Mouse (Mus musculus): ENCODE data around the gene Fbxl7. TPM values are rescaled to one million over a fixed set of nuclear protein-coding genes. Genes with fewer than 3 reads are reported as not detected.

Gene Fbxl7
- polyA plus RNA-seq, 1 experiment from 2014 or later: 9.3 TPM

DNA sequence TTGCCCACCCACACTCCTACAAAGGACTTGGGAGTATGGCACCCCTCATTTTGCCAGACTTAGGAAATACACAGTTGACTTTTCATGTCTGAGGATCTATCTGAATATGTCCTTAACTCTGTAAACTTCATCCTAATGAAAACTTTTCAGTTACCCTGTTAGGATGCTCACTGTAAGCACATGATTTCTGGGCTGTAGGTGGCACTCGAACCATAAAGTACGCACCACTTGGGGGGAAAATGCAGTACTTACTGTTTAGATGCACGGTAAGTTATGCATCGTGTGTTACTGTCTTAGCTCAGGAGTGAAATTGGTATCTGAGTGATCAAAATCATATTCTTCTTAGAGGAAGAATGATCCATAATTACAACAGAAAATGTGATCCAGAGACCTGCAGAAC, 252.8 kb downstream of the Fbxl7 start:
- DNase-seq (ENCODE audit: low spot score) (no peak), ATAC-seq (replicated peaks; ENCODE audit: low FRiP score) (no peak)
- Histone ChIP-seq H3K9ac (ENCODE audit: low read depth, low read length) (no peak overlapping the region), H3K9me3 (ENCODE audit: control insufficient read depth, low read length) (no peaks in the 10 kb centered on the region), H3K4me1 (replicated peaks; ENCODE audit: control insufficient read depth, insufficient read depth, low read length) (no peaks in the 10 kb centered on the region), H3K4me3 (ENCODE audit: low read depth, low read length) (no peak overlapping the region), H3K4me2 (no peak overlapping the region), H3K36me3 (ENCODE audit: control insufficient read depth, insufficient read depth, low read length) (no peaks in the 10 kb centered on the region), H3K27ac (ENCODE audit: low read depth, low read length) (no peak overlapping the region), H3K27me3 (replicated peaks; ENCODE audit: control insufficient read depth, insufficient read depth, low read length) (no peaks in the 10 kb centered on the region)
- 82% methylated on average over 4 of the region's 4 CpGs for WGBS

DNA sequence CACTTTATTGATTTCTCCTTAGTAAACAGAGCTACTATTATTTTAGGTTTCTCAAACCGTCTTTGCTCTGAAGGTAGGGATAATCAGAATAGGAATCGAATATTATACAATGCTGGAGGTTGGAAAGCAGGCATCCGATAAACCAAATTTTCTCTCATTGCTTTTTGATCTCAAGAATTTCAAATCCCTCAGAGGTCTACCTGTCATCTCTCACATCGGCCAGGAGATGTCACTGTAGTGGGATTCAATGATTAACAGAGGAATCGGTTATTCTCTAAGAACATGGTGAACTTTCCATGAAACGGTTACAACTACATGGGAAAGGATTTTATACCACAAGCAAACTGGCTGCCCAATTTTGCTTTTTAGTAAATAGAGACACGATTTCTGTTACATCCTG, 255.7 kb downstream of the Fbxl7 start:
- H3K4me1 ChIP-seq (replicated peaks; ENCODE audit: control insufficient read depth, insufficient read depth, low read length): no peaks in the 10 kb centered on the region
- H3K36me3 ChIP-seq (ENCODE audit: control insufficient read depth, insufficient read depth, low read length): no peaks in the 10 kb centered on the region
- no peak overlapping the region for H3K4me2 ChIP-seq
- no peak for ATAC-seq (replicated peaks; ENCODE audit: low FRiP score)
- H3K27me3 ChIP-seq (replicated peaks; ENCODE audit: control insufficient read depth, insufficient read depth, low read length): no peaks in the 10 kb centered on the region
- no peaks in the 10 kb centered on the region for H3K9me3 ChIP-seq (ENCODE audit: control insufficient read depth, low read length)
- no peak for DNase-seq (ENCODE audit: low spot score)
- no peak overlapping the region for H3K4me3 ChIP-seq (ENCODE audit: low read depth, low read length)
- H3K27ac ChIP-seq (ENCODE audit: low read depth, low read length): no peak overlapping the region
- no peak overlapping the region for H3K9ac ChIP-seq (ENCODE audit: low read depth, low read length)
- WGBS: 66% methylated on average over 7 of the region's 7 CpGs

- Histone ChIP-seq H3K27me3 (replicated peaks; ENCODE audit: control insufficient read depth, insufficient read depth, low read length) (no peaks in the 10 kb centered on the region), H3K4me2 (no peak overlapping the region), H3K4me3 (ENCODE audit: low read depth, low read length) (no peak overlapping the region), H3K9me3 (ENCODE audit: control insufficient read depth, low read length) (no peaks in the 10 kb centered on the region), H3K4me1 (replicated peaks; ENCODE audit: control insufficient read depth, insufficient read depth, low read length) (no peaks in the 10 kb centered on the region), H3K27ac (ENCODE audit: low read depth, low read length) (no peak overlapping the region), H3K9ac (ENCODE audit: low read depth, low read length) (no peak overlapping the region), H3K36me3 (ENCODE audit: control insufficient read depth, insufficient read depth, low read length) (no peaks in the 10 kb centered on the region)
- no peak for DNase-seq (ENCODE audit: low spot score)
- no peak for ATAC-seq (replicated peaks; ENCODE audit: low FRiP score)
- WGBS: 90% methylated on average over 5 of the region's 5 CpGs
These were observed 259.8 kb downstream of the Fbxl7 start for GRCm38 (mm10) chr15:26635591-26635990.

DNA sequence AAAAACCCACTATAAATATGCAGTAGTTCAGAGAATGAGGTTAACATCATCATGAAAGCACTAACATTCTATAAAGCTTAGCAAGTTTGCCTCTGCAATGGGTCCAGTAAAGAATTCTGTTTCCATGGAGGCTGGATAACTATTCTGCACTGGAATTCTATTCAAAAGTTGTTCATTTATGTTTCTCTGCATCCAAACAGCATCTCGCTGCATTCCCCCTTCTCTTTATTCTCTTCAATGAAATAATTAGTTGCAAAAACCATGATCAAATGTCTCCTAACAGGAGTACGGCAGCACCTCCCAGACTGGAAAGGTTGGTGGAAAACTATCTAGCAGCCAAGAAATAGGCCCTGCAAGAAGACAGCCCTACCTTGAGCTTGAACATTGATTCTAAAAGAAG, 267.2 kb downstream of the Fbxl7 start:
- Histone ChIP-seq H3K27ac (ENCODE audit: low read depth, low read length) (no peak overlapping the region), H3K9me3 (ENCODE audit: control insufficient read depth, low read length) (no peaks in the 10 kb centered on the region), H3K36me3 (ENCODE audit: control insufficient read depth, insufficient read depth, low read length) (no peaks in the 10 kb centered on the region), H3K9ac (ENCODE audit: low read depth, low read length) (no peak overlapping the region), H3K4me3 (ENCODE audit: low read depth, low read length) (no peak overlapping the region), H3K4me2 (no peak overlapping the region), H3K4me1 (replicated peaks; ENCODE audit: control insufficient read depth, insufficient read depth, low read length) (no peaks in the 10 kb centered on the region), H3K27me3 (replicated peaks; ENCODE audit: control insufficient read depth, insufficient read depth, low read length) (no peaks in the 10 kb centered on the region)
- WGBS: 86% methylated on average over 2 of the region's 2 CpGs
- ATAC-seq (replicated peaks; ENCODE audit: low FRiP score): no peak
- DNase-seq (ENCODE audit: low spot score): no peak

DNA sequence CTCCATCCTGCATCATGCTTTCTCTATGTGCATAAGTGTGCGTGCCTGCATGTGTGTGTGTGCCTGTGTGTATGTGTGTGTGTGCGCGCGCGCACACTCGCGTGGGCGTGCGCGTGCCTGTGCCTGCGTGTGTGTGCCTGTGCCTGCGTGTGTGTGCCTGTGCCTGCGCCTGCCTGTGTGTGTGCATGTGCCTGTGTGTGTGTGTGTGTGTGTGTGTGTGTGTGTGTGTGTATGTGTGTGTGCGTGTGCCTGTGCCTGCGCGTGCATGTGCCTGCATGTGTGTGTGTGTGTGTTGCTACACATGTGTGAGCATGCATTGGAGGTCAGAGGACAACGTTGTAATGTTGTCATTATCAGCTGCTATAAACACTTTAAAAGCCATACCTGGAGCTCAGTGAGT, 272.1 kb downstream of the Fbxl7 start:
- no peaks in the 10 kb centered on the region for H3K4me1 ChIP-seq (replicated peaks; ENCODE audit: control insufficient read depth, insufficient read depth, low read length)
- no peaks in the 10 kb centered on the region for H3K36me3 ChIP-seq (ENCODE audit: control insufficient read depth, insufficient read depth, low read length)
- H3K9ac ChIP-seq (ENCODE audit: low read depth, low read length): no peak overlapping the region
- ATAC-seq (replicated peaks; ENCODE audit: low FRiP score) (no peak), DNase-seq (ENCODE audit: low spot score) (no peak)
- no peak overlapping the region for H3K4me2 ChIP-seq
- no peak overlapping the region for H3K4me3 ChIP-seq (ENCODE audit: low read depth, low read length)
- no peaks in the 10 kb centered on the region for H3K9me3 ChIP-seq (ENCODE audit: control insufficient read depth, low read length)
- H3K27ac ChIP-seq (ENCODE audit: low read depth, low read length): no peak overlapping the region
- WGBS: 91% methylated on average over 17 of the region's 17 CpGs
- no peaks in the 10 kb centered on the region for H3K27me3 ChIP-seq (replicated peaks; ENCODE audit: control insufficient read depth, insufficient read depth, low read length)

DNA sequence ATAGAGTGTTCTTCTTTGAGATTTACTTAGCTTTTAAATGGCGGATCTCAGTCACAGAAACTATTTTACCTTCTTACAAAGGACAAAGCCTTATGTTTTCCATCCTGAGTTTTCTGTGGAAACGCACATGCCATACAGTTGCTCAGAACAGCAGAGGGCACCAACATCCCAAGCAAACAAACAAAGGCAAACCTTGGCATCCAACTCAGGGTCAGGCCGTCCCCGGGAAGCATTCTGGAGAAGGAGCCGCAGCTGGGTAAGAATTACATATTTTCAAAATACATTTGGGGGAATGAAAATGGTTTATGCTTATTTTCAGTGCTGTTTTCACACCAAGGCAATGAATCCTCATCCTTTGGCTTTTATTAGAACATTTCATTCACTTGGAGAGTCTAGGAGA, 275.1 kb downstream of the Fbxl7 start:
- Histone ChIP-seq H3K4me1 (replicated peaks; ENCODE audit: control insufficient read depth, insufficient read depth, low read length) (no peaks in the 10 kb centered on the region), H3K27ac (ENCODE audit: low read depth, low read length) (no peak overlapping the region), H3K27me3 (replicated peaks; ENCODE audit: control insufficient read depth, insufficient read depth, low read length) (no peaks in the 10 kb centered on the region), H3K36me3 (ENCODE audit: control insufficient read depth, insufficient read depth, low read length) (no peaks in the 10 kb centered on the region), H3K4me3 (ENCODE audit: low read depth, low read length) (no peak overlapping the region), H3K9me3 (ENCODE audit: control insufficient read depth, low read length) (no peaks in the 10 kb centered on the region), H3K9ac (ENCODE audit: low read depth, low read length) (no peak overlapping the region), H3K4me2 (no peak overlapping the region)
- 61% methylated on average over 5 of the region's 5 CpGs for WGBS
- ATAC-seq (replicated peaks; ENCODE audit: low FRiP score) (no peak), DNase-seq (ENCODE audit: low spot score) (no peak)

- Histone ChIP-seq H3K9ac (ENCODE audit: low read depth, low read length) (no peak overlapping the region), H3K4me1 (replicated peaks; ENCODE audit: control insufficient read depth, insufficient read depth, low read length) (no peaks in the 10 kb centered on the region), H3K9me3 (ENCODE audit: control insufficient read depth, low read length) (no peaks in the 10 kb centered on the region), H3K27ac (ENCODE audit: low read depth, low read length) (no peak overlapping the region), H3K36me3 (ENCODE audit: control insufficient read depth, insufficient read depth, low read length) (no peaks in the 10 kb centered on the region), H3K4me2 (no peak overlapping the region), H3K4me3 (ENCODE audit: low read depth, low read length) (no peak overlapping the region), H3K27me3 (replicated peaks; ENCODE audit: control insufficient read depth, insufficient read depth, low read length) (no peaks in the 10 kb centered on the region)
- ATAC-seq (replicated peaks; ENCODE audit: low FRiP score) (no peak), DNase-seq (ENCODE audit: low spot score) (no peak)
- 69% methylated on average over 7 of the region's 7 CpGs for WGBS
These were observed 276.2 kb downstream of the Fbxl7 start for GRCm38 (mm10) chr15:26619221-26619620.

GRCm38 (mm10) chr15:26596239-26596638, 299.1 kb downstream of the Fbxl7 start:
- WGBS: 78% methylated on average over 3 of the region's 3 CpGs
- no peak for ATAC-seq (replicated peaks; ENCODE audit: low FRiP score)
- no peak overlapping the region for H3K4me3 ChIP-seq (ENCODE audit: low read depth, low read length)

GRCm38 (mm10) chr15:26579947-26580709, 315.3 kb downstream of the Fbxl7 start:
- H3K4me3 ChIP-seq (ENCODE audit: low read depth, low read length): no peak overlapping the region
- no peaks in the 10 kb centered on the region for H3K4me1 ChIP-seq (replicated peaks; ENCODE audit: control insufficient read depth, insufficient read depth, low read length)
- H3K27ac ChIP-seq (ENCODE audit: low read depth, low read length): no peak overlapping the region
- no peak overlapping the region for H3K9ac ChIP-seq (ENCODE audit: low read depth, low read length)
- no peak overlapping the region for H3K4me2 ChIP-seq
- ATAC-seq (replicated peaks; ENCODE audit: low FRiP score) (no peak), DNase-seq (ENCODE audit: low spot score) (no peak)
- no peaks in the 10 kb centered on the region for H3K27me3 ChIP-seq (replicated peaks; ENCODE audit: control insufficient read depth, insufficient read depth, low read length)
- H3K36me3 ChIP-seq (ENCODE audit: control insufficient read depth, insufficient read depth, low read length): no peaks in the 10 kb centered on the region
- no peaks in the 10 kb centered on the region for H3K9me3 ChIP-seq (ENCODE audit: control insufficient read depth, low read length)
- 77% methylated on average over 8 of the region's 8 CpGs for WGBS

More at GRCm38 (mm10) chr15:26596239-26596638, 299.1 kb downstream of the Fbxl7 start:
- Histone ChIP-seq H3K4me1 (replicated peaks; ENCODE audit: control insufficient read depth, insufficient read depth, low read length) (no peaks in the 10 kb centered on the region), H3K36me3 (ENCODE audit: control insufficient read depth, insufficient read depth, low read length) (no peaks in the 10 kb centered on the region), H3K9ac (ENCODE audit: low read depth, low read length) (no peak overlapping the region), H3K9me3 (ENCODE audit: control insufficient read depth, low read length) (no peaks in the 10 kb centered on the region), H3K27ac (ENCODE audit: low read depth, low read length) (no peak overlapping the region), H3K27me3 (replicated peaks; ENCODE audit: control insufficient read depth, insufficient read depth, low read length) (no peaks in the 10 kb centered on the region), H3K4me2 (no peak overlapping the region)
- DNase-seq (ENCODE audit: low spot score): no peak

Measured in liver, embryonic 11.5 days (tissue).